In genomic region chr8:124863163-124863677, GRCm38 (mm10) we compare ENCODE assay signal across 8 mouse cellular contexts. TPM values are rescaled to one million over a fixed set of nuclear protein-coding genes. Genes with fewer than 3 reads are reported as not detected.
DNase-seq lines count a peak whose midpoint lies in the region; ATAC-seq and TF ChIP-seq lines count a peak whose summit lies in the region.

No protein-coding gene starts in this region.

- H3K4me3 ChIP-seq in kidney, adult 2 months (ENCODE audit: insufficient read depth, low read depth, low read length) = peak overlapping the region; percentile 98
- peak overlapping the region; percentile 99 for H3K4me3 ChIP-seq in bone marrow, adult 2 months (replicated peaks; ENCODE audit: control insufficient read depth, low read depth, low read length)
- peak overlapping the region; percentile 93 for H3K4me3 ChIP-seq in hindbrain, embryonic 13.5 days
- peak overlapping the region; percentile 97 for H3K4me3 ChIP-seq in midbrain, embryonic 12.5 days

- no peak for TF ChIP-seq CTCF in kidney, adult 2 months (conservative IDR thresholded peaks at IDR 0.05; ENCODE audit: insufficient read depth, insufficient read length, low read depth, low read length)
- no peak for TF ChIP-seq CTCF in bone marrow, adult 2 months (IDR thresholded peaks at IDR 0.05; ENCODE audit: control insufficient read depth, insufficient read depth, low read length)

- peak overlapping the region; percentile 95 for H3K9ac ChIP-seq in hindbrain, embryonic 13.5 days
- peak overlapping the region; percentile 97 for H3K9ac ChIP-seq in midbrain, embryonic 12.5 days (replicated peaks)

- peaks cover 5% of the 10 kb centered on the region; the same call in 1 of the 2 replicates for H3K4me1 ChIP-seq in kidney, adult 2 months (ENCODE audit: control insufficient read depth, insufficient read depth, low read length)
- H3K4me1 ChIP-seq in bone marrow, adult 2 months (ENCODE audit: control insufficient read depth, insufficient read depth, low read length) = peaks cover 4% of the 10 kb centered on the region
- H3K4me1 ChIP-seq in hindbrain, embryonic 13.5 days (replicated peaks) = peaks cover 34% of the 10 kb centered on the region
- H3K4me1 ChIP-seq in midbrain, embryonic 12.5 days = peaks cover 13% of the 10 kb centered on the region

- intact Hi-C loops in gastrocnemius, postnatal 14 days (cut with DNase I; ENCODE audit: low total_unique reads) = no loop called here

- H3K27ac ChIP-seq in kidney, adult 2 months (ENCODE audit: insufficient read depth, low read depth, low read length) = peak overlapping the region; percentile 46
- H3K27ac ChIP-seq in bone marrow, adult 2 months (ENCODE audit: control insufficient read depth, insufficient read depth, low read depth, low read length, poor library complexity) = peak overlapping the region; percentile 91
- peak overlapping the region; percentile 95 for H3K27ac ChIP-seq in hindbrain, embryonic 13.5 days
- peak overlapping the region; percentile 90 for H3K27ac ChIP-seq in midbrain, embryonic 12.5 days (replicated peaks)

- no peaks in the 10 kb centered on the region; the same call in 1 of the 2 replicates for H3K36me3 ChIP-seq in kidney, adult 2 months (ENCODE audit: control insufficient read depth, insufficient read depth, low read length)
- H3K36me3 ChIP-seq in hindbrain, embryonic 13.5 days = peaks cover 25% of the 10 kb centered on the region
- peaks cover 34% of the 10 kb centered on the region for H3K36me3 ChIP-seq in midbrain, embryonic 12.5 days

- H3K27me3 ChIP-seq in kidney, adult 2 months (replicated peaks; ENCODE audit: control insufficient read depth, insufficient read depth, low read length) = no peaks in the 10 kb centered on the region
- no peaks in the 10 kb centered on the region for H3K27me3 ChIP-seq in hindbrain, embryonic 13.5 days
- H3K27me3 ChIP-seq in midbrain, embryonic 12.5 days = no peaks in the 10 kb centered on the region

- WGBS in kidney, adult 2 months = under 1% methylated on average over 33 of the region's 33 CpGs
- 1% methylated on average over 33 of the region's 33 CpGs for WGBS in bone marrow, adult 2 months
- WGBS in hindbrain, embryonic 13.5 days = 0% methylated on average over 32 of the region's 33 CpGs
- WGBS in midbrain, embryonic 12.5 days = under 1% methylated on average over 33 of the region's 33 CpGs

- peak overlapping the region; percentile 86 for H3K4me2 ChIP-seq in hindbrain, embryonic 13.5 days
- peak overlapping the region; percentile 82 for H3K4me2 ChIP-seq in midbrain, embryonic 12.5 days (replicated peaks)

- no peak for DNase-seq in kidney, adult 2 months
- no peak for DNase-seq in kidney, postnatal 4 days
- DNase-seq in gastrocnemius, postnatal 14 days = no peak
- no peak for DNase-seq in cerebellum, postnatal 14 days
- no peak for DNase-seq in ovary, adult 18-20 months (ENCODE audit: low spot score)

- ATAC-seq in hindbrain, embryonic 13.5 days (ENCODE audit: low FRiP score) = peak; percentile 90
- ATAC-seq in midbrain, embryonic 12.5 days (ENCODE audit: low FRiP score, low read depth) = peak; percentile 85

- H3K9me3 ChIP-seq in hindbrain, embryonic 13.5 days = no peaks in the 10 kb centered on the region
- no peaks in the 10 kb centered on the region for H3K9me3 ChIP-seq in midbrain, embryonic 12.5 days

- peak; percentile 1 for TF ChIP-seq POLR2A in kidney, adult 2 months (IDR thresholded peaks at IDR 0.05; ENCODE audit: low read depth, low read length)
- TF ChIP-seq POLR2A in bone marrow, adult 2 months (IDR thresholded peaks at IDR 0.05; ENCODE audit: borderline replicate concordance, control insufficient read depth, low read depth, low read length) = no peak

RNA-seq across cellular contexts. Expression of gene 2810004N23Rik, which starts 0.3 kb away (rescaled TPM):
- 13.6 and 13.8 TPM in 2 replicates for polyA plus RNA-seq in kidney, adult 2 months (2012; rRNA removed)
- polyA plus RNA-seq in bone marrow, adult 2 months (2011; ENCODE audit: insufficient read depth, insufficient read length, low replicate concordance, missing spikeins) = 12.8 and 22.0 TPM in 2 replicates
- 30.4 and 32.1 TPM in 2 replicates for polyA plus RNA-seq in hindbrain, embryonic 13.5 days (2015; fragmentation: Nextera tagmentation; extraction: Ambion mirVana)
- 45.4 and 47.4 TPM in 2 replicates for polyA plus RNA-seq in midbrain, embryonic 12.5 days (2016; fragmentation: Nextera tagmentation; extraction: Ambion mirVana)
- total RNA-seq in gastrocnemius, postnatal 14 days (2021) = 10 to 100 TPM; 25.1 to 30.6 TPM

RNA-seq across cellular contexts. Expression of gene Gnpat, which starts 0.4 kb away (rescaled TPM):
- polyA plus RNA-seq in kidney, adult 2 months (2012; rRNA removed) = 69.7 and 72.9 TPM in 2 replicates
- 32.3 and 41.2 TPM in 2 replicates for polyA plus RNA-seq in bone marrow, adult 2 months (2011; ENCODE audit: insufficient read depth, insufficient read length, low replicate concordance, missing spikeins)
- polyA plus RNA-seq in hindbrain, embryonic 13.5 days (2015; fragmentation: Nextera tagmentation; extraction: Ambion mirVana) = 83.6 and 85.0 TPM in 2 replicates
- 126 and 130 TPM in 2 replicates for polyA plus RNA-seq in midbrain, embryonic 12.5 days (2016; fragmentation: Nextera tagmentation; extraction: Ambion mirVana)
- 100 to 1,000 TPM in 1 of 2 experiments, 10 to 100 TPM in 1; 98.0 to 105 TPM for total RNA-seq in gastrocnemius, postnatal 14 days (2021)

RNA-seq across cellular contexts. Expression of gene Exoc8, which starts 34.3 kb away (rescaled TPM):
- 8.2 and 8.4 TPM in 2 replicates for polyA plus RNA-seq in kidney, adult 2 months (2012; rRNA removed)
- 6.0 and 13.3 TPM in 2 replicates for polyA plus RNA-seq in bone marrow, adult 2 months (2011; ENCODE audit: insufficient read depth, insufficient read length, low replicate concordance, missing spikeins)
- 13.2 and 13.8 TPM in 2 replicates for polyA plus RNA-seq in hindbrain, embryonic 13.5 days (2015; fragmentation: Nextera tagmentation; extraction: Ambion mirVana)
- polyA plus RNA-seq in midbrain, embryonic 12.5 days (2016; fragmentation: Nextera tagmentation; extraction: Ambion mirVana) = 15.4 and 18.1 TPM in 2 replicates
- total RNA-seq in gastrocnemius, postnatal 14 days (2021) = 1 to 10 TPM; 7.7 to 8.8 TPM

RNA-seq across cellular contexts. Expression of gene Sprtn, which starts 34.5 kb away (rescaled TPM):
- 8.3 and 9.5 TPM in 2 replicates for polyA plus RNA-seq in kidney, adult 2 months (2012; rRNA removed)
- polyA plus RNA-seq in bone marrow, adult 2 months (2011; ENCODE audit: insufficient read depth, insufficient read length, low replicate concordance, missing spikeins) = 11.8 and 13.8 TPM in 2 replicates
- 9.5 and 10.6 TPM in 2 replicates for polyA plus RNA-seq in hindbrain, embryonic 13.5 days (2015; fragmentation: Nextera tagmentation; extraction: Ambion mirVana)
- polyA plus RNA-seq in midbrain, embryonic 12.5 days (2016; fragmentation: Nextera tagmentation; extraction: Ambion mirVana) = 17.4 and 17.8 TPM in 2 replicates
- 1 to 10 TPM; 6.6 to 8.8 TPM for total RNA-seq in gastrocnemius, postnatal 14 days (2021)
